Mouse (Mus musculus) lung, postnatal 36 days (tissue): Measurements from ENCODE around the gene Borcs5.
"Not testable (repeated sequence)": the region's sequence is repeated elsewhere in the genome, so short reads cannot be mapped to it uniquely, and the experiment has no call there.

ENCODE experiments used
- DNase-seq: peaks from one replicate; pipeline ENCODE4 v3.0.0; 2022; ENCODE audit warnings: mixed read lengths

The Borcs5 gene

DNA sequence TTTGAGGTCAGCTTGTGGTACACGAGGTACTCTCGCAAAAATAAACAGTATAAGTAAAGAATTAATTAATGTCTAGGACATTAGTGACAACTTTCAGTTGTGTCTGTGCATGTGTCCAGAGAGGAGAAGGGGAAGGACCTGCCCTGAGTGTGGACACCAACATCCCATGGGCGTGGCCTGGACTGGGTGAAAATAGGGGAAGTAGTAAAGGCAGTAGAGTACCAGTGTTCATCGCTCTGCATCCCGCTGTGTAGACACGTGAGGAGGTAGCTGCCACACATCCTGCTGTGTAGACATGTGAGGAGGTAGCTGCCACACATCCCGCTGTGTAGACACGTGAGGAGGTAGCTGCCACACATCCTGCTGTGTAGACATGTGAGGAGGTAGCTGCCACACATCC lies 34.4 kb downstream of the Borcs5 start:
- DNase-seq: peak; percentile 58

DNA sequence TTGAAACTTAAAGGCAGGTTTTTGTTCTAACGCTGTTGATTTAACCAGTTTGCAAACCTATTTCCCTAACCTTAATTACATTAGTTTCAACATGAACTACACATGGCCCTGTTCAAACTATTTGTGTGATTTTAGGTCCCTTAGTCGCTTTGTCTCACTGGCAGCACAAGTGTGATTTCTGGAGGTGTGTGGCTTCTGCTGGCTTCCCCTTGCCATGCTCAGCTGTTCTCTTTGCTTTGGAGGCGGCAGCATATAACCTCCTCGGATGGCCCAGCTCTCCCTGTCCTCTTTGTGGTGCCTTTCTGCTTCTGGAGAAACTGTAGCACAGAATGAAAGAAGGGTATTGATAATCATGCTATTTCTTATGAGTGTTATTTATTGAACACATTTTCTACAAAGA lies 38.2 kb downstream of the Borcs5 start:
- no peak for DNase-seq

DNA sequence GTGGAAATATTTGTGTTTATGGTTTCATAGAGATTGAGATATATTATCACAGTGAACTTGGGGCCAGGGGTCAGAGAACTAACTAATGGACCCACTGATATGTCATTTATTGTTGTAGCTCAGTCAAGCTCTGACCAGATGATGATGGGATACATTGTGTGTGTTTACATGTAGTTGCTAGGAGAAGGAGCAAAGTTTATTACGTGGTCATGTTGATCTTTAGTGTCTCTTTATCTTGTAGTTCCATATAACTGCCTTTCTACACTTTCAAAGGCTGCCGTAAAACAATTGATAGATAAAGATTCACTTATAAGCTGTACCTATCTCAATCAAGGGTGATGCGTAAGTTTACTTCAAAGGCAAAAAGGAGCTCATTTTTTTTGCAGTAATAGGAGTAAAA lies 38.7 kb downstream of the Borcs5 start:
- DNase-seq: no peak

DNA sequence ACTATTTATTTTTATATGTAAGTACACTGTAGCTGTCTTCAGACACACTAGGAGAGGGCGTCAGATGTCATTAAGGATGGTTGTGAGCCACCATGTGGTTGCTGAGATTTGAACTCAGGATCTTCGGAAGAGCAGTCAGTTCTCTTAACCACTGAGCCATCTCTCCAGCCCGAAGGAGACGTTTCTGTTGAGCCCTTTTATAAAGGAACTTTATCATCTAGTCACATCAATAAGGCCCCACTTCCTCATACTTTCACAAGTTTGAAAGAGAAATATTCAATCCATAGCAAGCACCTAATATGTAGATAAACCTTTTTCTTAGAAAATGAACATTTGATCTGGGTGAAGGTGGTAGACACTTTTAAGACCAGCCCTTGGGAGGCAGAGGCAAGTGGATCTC lies 40.0 kb downstream of the Borcs5 start:
- DNase-seq: not testable (repeated sequence)

DNA sequence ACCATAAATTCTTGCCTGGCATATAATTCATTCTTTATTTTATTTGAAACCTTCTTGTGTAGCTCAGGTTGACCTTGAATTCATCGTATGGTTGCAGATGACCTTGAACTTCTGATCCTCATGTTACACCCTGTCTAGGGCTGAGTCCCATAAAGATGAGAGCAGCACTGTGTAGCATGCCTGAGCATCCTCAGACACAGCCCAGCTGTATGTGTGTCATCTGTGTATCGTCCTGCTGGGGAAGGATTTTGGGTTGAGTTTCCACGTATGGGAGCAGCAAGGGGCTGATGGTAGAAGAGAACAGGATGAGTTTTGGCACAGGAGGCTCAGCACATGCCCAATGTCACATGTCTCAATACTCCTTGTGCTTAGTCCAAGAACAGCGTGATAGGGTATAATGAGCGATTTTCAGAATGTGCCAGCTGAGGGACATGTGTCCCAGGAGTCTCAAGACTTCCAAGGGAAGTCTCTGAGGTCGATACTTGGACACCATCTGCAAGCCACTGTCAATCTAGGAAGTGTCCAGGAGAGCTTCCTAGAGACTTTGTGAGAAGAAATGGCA lies 45.1 kb downstream of the Borcs5 start:
- DNase-seq: no peak

DNA sequence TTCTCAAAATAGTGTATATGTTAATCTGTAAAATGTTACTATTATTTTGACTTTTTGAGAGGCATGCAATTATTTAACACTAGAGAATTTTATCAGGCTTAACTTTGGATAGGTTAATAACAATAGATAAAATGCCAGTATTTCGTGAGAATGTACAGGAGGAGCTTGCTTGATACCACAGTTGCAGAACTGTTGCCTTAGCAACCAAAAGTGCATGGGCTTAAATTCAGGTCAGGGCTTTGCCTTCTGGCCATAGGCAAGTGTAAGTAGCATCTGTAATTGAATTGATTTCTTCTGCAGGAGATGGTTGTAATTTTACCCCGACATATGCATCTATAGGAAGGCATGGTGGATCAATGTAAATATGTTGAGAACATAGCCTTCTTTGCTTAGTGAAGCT lies 45.7 kb downstream of the Borcs5 start:
- DNase-seq: no peak

DNA sequence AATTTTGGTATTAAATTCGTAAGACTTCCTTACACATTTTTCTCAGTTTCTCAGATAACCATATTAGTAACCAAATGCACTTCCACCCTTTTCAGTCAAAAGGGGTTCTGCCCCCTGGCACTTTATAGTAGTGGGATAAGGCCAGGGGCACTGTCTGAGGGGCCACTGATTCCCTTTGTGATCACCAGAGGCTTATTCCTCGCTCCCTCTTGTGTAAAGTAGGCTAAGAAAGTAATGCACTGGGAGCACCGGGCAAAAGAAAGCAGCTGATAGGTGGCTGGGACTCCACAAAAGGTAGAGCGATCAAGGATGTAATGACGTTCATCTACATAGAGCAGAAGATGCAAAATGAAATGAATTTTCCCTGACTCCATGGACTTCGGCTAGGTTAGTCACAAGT lies 46.2 kb downstream of the Borcs5 start:
- no peak for DNase-seq

DNA sequence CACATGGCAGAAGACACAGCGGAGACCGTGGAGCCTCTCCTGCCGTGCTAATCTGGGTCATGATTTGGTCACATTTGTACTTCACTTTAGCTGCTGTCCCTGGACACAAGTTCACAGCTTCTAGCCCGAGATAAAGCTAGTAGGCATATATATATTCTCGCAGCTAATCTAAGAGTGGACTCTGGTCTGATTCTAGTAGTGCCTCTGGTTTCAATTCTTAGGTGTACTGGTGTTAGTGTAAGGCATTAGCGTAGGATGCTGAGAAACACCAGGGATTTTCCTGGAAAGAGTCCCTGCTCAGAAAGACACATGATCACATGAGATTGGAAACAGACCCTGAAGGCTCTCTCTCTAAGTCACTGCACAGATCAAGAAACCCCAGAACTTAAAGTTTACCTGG lies 55.2 kb downstream of the Borcs5 start:
- DNase-seq: no peak

DNA sequence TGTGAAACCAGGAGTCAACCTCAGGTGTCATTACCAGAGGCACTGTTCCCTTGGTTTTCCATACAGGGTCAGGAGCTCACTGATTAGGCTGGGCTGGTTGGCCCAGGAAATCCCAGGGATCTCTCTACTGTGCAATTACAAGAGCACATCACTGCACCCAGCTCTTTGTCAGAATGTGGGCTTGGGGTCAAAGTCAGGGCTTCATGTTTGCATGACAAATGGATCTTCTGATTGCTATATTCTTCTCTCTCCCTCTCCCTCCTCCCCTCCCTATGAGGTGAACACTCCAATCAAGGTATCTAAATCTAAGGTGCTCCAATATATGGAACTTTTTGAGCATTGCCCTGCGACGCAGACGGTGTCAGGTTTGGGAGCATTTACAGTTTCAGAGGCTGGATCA lies 55.7 kb downstream of the Borcs5 start:
- DNase-seq: no peak

DNA sequence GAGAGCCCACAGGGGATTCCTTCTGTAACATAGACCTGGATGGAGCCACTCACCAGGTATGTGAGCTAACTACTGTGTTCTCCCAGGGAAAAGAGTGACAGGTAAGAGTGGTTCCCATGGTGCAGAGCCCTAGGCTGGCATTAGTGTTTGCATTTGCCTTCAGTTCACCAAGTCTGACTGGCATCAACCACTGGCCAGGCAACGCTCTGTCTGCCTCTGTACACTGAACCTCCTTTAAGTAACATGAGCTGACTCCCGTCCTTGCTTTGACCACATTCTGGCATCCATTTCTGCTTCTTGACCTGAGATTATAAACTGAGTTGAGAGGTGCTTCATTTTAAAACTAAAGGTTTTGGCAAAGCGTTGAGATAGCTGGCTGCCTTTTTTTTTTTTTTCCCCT lies 56.3 kb downstream of the Borcs5 start:
- DNase-seq: peak; percentile 42

DNA sequence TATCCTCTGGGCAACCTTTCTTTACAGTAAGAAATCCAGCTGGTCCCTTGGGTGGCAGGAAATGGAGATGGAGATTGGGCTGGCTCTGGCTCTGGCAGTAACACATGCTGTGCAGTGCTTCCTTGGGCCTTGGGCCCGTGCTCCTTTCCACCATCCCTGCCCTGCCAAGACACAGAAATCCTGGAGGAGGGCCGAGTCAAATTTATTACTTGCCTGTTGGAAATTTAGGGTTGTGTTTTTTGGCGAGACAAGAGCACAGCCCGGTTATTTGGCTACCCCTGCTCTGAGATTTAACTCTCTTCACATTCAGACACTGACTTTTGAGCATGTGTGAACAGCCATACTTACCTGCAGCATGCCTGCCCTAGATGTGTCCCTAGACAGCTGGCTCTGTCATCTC lies 56.8 kb downstream of the Borcs5 start:
- peak; percentile 58 for DNase-seq

DNA sequence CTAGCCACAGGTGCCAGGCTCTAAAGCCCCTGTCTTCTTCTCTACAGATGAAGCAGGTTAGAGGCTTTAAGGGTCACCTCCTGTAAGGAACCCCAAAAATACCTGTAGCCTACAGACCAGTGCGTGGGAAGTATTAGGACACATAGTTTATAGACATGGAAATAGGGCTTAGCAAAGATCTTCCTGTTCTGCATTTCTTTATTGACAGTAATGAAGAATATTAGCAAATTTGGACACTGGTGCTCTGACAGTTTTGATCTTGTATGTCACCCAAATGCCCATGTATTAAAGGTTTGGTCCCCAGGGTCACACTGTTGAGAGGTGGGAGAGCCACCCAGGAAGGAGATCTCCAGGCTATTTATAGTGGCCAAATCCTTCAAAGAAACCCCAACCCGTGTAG lies 57.2 kb downstream of the Borcs5 start:
- no peak for DNase-seq

DNA sequence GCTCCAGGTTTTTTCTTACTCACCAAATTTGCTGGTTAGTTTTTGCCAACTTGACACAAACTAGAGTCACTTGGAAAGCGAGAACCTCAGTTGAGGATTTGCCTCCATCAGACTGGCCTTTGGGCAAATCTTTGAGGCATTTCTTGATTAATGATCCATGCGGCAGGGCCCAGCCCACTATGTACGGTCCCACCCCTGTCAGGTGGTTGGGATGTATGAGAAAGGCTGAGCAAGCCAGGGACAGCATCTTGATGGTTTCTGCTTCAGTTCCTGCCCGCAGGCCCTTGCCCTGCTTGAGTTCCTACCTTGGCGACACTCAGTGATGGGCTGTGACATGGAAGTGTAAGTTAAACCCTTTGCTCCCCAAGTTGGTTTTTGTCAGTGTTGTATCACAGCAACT lies 58.9 kb downstream of the Borcs5 start:
- no peak for DNase-seq

DNA sequence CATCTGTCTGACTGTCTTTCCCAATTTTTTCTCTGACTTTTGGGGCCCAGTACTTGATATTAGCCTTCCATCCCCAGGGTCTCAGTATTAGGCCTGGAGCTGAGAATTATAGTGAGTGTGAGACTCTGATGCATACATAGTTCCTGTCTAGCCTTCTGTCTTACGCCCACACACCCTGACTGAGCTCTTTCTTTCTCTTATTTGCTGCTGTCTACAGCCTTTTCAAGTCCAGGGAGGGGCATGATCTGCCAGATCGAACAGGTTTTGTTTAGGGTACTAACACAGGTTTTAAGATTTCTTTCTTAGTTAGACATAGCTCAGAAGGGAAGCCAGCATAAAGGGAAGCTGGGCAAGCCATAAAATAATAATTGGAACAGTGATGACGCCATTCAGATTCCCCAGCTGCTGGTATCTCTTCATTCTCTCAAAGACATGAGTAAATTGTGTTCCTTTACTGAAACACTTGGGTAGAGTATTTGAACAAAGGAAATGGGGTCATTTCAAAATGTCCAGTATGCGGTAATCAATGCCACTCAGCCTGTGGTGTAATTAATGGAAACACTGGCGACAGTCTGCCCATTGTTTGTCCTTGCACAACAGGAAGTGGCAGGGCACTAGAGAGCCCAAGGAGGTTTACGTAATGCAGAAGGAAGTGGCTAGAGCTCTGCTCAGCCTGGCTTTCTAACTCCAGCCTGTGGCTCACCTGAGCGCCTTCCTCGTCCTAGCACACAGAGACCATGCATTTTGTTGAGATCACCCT lies 61.3 kb downstream of the Borcs5 start:
- DNase-seq: peak; percentile 94

DNA sequence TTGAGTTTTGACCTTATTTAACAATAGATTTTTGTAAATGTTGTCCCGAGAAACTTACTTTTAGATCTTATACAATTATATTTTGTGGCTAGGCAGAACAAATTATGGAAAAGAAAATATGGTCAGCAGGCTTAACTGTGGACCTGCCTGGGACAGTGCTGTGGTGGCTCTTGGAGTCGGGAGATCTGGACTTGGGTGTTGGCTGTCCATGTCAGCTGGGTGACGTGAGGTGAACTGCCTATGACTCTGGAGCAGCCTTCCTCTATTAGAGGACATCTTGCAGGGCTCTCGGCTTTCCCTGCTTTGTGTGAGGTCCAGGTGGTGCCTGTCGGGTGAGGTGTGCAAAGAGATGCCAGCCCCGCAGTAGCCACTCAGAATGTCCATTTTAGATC lies 61.9 kb downstream of the Borcs5 start:
- no peak for DNase-seq

DNA sequence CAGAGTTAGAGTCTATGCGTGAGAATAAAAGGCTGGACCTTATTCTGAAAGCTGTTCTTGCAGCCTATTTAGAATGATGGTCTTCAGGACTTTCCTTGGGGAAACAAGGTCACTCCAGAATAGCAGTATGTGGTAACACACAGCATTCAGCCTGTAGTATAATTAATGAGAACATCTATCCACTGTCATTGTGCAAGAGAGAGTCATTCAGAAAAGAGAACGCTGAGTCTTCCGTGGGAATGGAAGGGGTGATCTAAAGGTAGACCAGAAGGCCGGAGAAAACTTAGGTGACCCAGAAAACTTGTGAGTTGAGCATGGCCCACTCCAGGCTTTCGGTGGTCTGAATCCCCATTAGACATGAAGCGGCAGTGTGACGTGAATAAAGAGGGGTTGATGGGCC lies 62.9 kb downstream of the Borcs5 start:
- DNase-seq: no peak

DNA sequence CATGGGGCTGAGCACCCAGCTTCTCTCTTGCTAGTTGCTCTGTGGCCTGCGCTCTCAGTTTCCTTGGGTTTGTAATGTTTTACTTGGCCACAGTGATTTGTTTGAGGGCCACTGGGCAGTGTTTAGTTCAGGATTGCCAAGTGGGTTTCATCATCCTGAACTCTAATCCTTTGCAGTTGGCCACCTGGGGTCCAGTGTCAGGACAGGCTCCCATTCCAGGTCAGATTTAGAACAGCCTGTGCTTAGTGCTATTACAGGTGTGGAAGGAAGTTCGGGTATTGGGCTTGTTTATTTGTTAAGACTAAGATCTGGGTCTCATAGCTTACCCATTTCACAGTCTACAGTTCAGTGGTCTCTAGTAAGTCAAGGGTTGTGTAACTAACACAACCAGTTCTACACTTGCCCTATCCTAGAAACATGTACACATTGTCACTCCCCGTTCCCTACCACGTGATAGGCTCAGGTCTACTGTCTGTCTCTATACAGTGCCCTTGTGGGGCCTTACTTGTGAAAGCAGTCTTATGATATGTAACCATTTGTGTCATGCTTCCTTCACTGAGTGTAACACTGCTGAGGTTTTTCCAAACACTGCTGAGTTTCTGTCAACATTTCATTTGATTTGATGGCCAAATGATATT lies 63.9 kb downstream of the Borcs5 start:
- peak; percentile 79 for DNase-seq

DNA sequence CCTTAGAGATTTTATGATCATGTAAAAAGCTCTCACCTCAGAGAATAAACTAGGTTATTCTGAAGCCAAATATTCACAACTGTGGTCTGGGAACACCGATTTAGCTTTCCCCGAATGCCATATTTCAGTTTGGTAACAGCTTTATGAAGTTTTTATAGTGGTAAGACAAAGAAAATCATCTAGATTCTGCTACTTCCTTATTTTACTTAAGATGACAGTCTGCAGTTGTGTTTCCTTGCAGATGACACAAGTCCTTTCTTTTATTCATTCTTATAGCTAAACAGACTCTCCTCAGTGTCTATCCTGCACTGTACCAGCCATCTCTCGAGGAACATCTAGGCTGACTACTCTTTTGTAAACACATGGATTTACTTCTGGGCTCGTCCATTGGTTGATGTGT lies 67.2 kb downstream of the Borcs5 start:
- DNase-seq: no peak

DNA sequence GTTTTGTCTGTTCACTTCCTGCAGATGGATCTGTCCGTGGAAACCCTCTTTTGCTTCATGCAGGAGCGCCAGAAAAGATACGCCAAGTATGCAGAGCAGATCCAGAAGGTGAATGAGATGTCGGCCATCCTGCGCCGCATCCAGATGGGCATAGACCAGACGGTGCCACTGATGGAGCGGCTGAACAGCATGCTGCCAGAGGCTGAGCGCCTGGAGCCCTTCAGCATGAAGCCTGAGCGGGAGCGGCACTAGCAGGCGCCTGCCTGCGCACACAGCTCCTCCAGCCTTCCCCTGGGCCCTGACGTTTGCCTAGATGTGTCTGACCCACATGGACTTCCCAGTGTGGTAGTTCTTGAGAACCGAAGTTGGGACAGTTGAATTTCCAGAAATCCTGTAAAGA lies 70.7 kb downstream of the Borcs5 start:
- no peak for DNase-seq

DNA sequence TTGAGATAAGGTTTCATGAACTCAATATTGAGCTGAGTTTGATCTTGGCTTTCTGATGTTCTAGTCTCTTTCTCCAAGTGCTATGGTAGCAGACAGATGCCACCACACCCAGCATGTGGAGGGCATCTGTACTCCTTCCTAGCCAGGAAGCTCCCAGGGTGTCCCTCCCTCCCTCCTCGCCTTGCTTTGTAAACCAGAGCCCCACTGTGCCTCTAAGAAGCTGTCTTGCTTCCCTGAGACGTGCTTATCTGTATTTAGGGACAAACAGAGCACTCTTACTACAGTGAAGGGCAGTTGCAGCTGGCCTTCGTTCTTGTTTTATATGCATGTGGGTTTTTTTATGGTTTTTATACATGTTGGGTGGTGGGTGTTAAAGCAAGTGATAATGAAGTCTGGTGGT lies 74.0 kb downstream of the Borcs5 start:
- peak; percentile 29 for DNase-seq

DNA sequence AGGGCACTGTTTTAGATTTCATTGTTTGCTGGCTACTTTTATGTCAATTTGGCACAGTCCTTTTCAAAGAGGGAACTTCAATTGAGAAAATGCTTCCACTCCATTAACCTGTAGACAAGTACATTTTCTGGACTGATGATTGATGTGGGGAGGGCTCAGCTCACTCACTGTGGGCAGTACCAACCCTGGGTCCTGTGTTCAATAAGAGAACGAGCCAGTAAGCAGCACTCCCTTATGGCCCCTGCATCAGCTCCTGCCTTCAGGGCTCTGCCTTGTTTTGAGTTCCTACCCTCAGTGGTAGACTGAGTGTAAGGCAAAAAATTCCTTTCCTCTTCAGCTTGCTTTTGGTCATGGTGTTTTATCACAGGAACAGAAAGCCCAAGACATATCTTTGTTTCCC lies 74.6 kb downstream of the Borcs5 start:
- no peak for DNase-seq

DNA sequence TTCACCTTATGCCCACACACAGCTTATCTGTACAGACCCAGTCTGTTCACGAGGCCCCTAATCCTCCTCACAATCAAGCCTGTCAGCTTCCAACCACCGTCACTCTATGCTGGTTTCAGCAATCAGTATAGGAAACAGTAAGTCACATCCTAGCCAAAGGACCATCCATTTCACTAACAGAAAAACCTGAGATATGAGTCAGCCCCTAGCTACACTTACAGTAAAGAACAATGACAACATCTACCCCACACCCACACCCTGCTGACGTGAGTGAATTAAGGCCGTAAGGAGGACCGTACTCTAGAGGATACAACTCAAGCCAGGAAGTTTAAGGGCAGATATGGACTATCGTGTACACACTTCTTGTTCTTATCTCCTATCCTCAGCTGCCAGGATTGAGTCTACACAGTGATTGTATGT lies 76.9 kb downstream of the Borcs5 start:
- peak; percentile 19 for DNase-seq

DNA sequence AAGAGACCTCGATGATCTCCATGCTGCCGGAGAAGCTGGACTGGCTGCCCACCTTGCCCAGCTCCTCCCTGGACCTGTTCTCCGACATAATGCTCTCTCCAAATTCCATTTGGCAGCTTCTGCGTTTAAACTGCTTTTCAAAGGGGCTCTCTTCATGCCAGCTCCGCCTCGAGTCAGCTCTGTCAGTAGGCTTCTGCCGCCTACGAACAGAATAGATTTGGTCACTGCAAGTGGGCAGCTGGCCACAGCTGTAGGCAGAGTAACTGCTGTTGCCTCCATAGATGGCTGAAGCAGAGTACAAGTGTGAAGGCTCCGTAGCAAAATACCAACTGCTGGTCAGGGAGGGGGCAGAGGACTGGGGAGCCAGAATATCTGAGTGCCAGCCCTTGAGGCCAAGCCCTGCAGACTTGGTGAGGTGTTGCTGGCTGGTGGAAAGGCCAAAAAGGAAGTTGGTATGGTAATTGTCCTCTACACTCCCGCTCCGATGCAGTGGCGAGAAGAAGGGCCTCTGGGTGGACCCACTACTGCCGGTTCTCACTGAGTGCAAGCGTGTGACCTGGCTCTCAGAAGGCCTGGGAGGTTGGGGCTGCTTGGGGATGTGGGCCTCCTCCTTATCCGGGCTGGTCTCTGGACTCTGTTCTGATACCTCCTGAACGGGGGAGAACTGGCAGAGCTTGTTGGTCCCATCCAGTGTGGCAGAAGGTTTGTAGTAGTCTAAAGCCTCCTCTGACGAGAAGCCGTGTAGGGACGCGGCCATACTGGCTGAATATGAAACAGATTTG lies 78.8 kb downstream of the Borcs5 start:
- DNase-seq: no peak

DNA sequence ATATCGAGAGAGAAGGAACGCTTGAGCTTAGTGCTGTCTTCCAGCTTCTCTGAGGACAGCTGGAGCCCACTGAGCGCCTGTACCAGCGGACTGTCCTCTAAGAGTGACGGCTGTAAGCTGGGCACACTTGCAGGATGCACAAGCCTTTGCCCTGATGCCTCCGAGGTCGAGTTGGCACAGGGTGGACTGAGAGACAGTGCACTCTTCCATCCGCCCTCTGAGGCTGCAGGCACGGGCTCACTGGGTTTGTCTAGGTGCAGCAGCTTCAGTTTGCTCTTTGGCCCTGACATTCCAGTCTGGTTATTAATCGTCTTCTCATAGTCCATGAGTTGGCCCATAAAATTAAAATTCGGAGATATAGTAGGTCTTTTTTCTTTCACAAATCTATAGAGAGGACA lies 79.4 kb downstream of the Borcs5 start:
- no peak for DNase-seq
